Mouse (Mus musculus): Measurements from ENCODE around the gene Fam163a.

The Fam163a gene

GRCm38 (mm10) chr1:156201069-156201468, 3.8 kb downstream of the Fam163a start:
- DNase-seq (ENCODE audit: low read depth): no peak

GRCm38 (mm10) chr1:156197588-156197987, 7.2 kb downstream of the Fam163a start:
- DNase-seq (ENCODE audit: low read depth): no peak

DNA sequence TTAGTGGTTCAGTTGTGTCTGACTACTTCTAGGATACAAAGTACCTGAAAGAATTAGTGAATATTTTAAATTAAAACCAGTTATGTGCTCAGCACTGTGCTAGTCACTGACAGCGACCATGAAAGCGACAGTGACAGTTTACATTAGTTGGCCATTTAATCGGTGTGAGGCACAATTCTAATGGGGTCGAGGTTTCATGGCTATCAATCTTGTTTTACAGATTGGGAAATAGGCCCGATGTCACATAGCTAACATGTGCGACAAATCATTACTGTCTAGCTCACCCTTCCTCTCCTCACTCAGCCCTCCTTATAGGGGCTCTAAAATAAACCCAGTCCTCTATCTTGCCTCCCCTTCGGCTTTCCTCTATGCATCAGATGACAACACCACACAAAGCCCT, 11.5 kb downstream of the Fam163a start:
- DNase-seq (ENCODE audit: low read depth): no peak

GRCm38 (mm10) chr1:156192853-156193252, 12.0 kb downstream of the Fam163a start:
- no peak for DNase-seq (ENCODE audit: low read depth)

- no peak for DNase-seq (ENCODE audit: low read depth)
These were observed 18.2 kb downstream of the Fam163a start for GRCm38 (mm10) chr1:156186646-156187045.

DNA sequence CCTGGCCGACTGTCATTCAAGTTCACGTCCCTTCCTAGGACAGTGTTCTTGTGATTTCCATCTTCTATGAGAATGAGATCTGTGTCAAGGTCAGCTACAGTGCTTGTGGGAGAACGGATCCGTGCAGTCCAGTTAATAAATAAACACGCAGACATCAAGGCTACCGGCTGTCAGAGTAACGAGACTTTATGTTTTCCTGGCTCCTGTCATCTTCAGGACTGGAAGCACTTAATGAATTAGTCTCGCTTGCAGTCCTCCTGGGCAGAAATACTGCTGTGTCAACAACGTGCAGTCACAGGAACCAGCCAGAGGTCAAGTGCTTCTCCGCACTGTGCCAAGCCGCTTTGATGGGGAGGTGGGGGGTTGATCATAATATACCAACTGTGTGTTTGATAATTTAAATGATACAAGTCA, 20.7 kb downstream of the Fam163a start:
- DNase-seq (ENCODE audit: low read depth): no peak

- no peak for DNase-seq (ENCODE audit: low read depth)
These were observed 21.5 kb downstream of the Fam163a start for GRCm38 (mm10) chr1:156183176-156183958.

GRCm38 (mm10) chr1:156179875-156180274, 25.0 kb downstream of the Fam163a start:
- DNase-seq (ENCODE audit: low read depth): no peak

DNA sequence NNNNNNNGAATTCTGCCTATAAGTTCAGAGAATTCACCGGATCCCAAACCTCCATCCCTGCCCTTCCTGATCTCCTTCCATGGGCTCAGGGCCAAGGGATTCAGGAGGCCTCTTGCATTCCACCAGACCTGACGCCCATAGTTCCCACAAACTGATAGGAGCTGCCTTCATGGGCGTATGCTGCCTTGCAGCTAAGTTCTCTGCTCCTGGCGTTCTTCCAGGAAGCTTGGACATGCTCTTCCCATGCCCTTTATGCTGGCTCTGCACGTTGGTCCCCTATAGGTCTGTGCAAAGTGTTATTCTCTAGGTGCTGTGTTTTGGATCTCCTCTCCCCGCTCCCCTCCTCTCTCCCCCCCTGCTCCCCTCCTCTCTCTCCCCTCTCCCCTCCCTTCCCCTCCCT, 36.1 kb downstream of the Fam163a start:
- DNase-seq (ENCODE audit: low read depth): peak; percentile 7

GRCm38 (mm10) chr1:156116770-156117169, 88.1 kb downstream of the Fam163a start:
- DNase-seq (ENCODE audit: low read depth): no peak

DNA sequence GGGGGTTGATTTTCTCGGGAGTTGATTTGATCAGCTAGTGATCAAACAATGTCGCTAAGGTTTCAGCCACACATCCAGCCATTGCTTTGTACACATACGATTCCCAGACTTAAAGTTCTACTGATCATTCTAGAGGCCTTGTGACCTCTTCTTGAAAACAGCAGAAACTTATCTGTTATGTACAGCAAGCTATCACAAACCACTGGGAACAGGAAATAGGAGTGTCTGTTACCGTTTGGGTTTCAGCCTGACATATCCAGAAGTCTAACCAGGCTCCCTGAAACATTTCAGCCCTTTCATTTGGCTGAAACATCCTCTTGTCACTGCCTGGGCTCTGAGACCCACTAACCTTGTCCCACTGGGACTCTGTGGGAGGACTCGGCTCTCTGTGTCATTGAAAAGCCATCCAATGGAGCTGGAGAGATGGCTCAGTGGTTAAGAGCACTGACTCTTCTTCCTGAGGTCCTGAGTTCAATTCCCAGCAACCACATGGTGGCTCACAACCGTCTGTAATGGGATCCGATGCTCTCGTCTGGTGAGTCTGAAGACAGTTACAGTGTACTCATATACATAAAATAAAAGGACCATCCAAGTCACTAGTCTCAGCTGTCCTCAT, 90.8 kb downstream of the Fam163a start:
- DNase-seq (ENCODE audit: low read depth): peak; percentile 50

- DNase-seq (ENCODE audit: low read depth): no peak
These were observed 92.7 kb downstream of the Fam163a start for GRCm38 (mm10) chr1:156112142-156112541.

DNA sequence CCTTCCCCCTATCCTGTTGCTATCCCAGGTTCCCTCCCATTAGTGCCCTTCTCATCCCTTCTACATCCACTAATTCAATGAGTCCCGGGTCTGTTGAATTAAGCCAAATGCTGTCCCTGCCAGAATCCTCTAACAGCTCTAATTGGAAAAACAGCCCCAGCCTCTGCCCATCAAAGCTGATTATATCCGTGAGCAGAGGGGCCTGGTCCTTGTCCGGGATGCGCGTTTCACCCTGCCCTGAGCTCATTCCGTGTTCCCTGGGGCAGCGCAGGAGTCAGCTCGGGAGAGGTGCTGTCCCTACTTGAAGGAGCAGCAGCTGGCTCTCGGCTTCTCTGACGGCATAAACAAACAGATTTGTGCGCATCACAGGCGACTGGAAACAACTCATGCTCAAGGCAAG, 93.1 kb downstream of the Fam163a start:
- DNase-seq (ENCODE audit: low read depth): no peak

- no peak for DNase-seq (ENCODE audit: low read depth)
These were observed 93.7 kb downstream of the Fam163a start for GRCm38 (mm10) chr1:156111090-156111489.

DNA sequence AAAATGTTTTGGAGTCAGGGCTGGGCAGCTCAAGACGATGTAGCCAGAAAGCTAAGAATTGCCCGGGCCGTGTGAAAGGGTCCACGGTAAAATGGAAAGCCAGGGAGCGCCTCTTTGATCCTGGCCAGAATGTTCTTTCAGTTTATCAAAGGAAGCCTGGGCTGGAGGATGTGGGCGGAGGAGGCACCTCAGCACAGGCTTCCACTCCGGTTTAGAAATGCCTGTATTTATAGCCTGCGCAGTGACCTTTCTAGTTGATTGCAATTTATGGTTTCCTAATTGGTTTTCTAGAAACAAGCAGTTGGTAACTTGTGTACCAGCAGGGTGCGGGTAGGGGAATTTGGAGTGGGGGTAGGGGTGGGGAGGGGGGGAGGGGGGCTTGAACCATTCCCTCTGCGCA, 96.4 kb downstream of the Fam163a start:
- no peak for DNase-seq (ENCODE audit: low read depth)

DNA sequence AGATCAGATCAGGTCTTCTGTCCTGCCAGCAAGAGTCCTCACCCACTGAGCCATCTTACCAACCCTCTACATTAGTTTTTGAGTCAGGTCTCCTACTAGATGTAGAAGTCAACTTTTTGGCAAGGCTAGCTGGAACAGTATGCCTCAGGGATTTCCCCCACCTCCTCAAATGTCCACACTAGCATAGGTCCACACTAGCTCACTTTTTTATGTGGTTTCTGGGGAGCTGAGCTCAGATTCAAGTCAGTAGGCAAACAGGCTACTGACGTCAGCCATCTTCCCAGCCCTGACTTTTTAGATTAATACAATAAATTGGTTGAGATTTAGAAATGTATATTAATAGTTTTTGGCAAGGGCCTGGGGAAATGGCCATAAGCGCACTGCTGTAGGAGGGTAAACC, 97.4 kb downstream of the Fam163a start:
- no peak for DNase-seq (ENCODE audit: low read depth)

DNA sequence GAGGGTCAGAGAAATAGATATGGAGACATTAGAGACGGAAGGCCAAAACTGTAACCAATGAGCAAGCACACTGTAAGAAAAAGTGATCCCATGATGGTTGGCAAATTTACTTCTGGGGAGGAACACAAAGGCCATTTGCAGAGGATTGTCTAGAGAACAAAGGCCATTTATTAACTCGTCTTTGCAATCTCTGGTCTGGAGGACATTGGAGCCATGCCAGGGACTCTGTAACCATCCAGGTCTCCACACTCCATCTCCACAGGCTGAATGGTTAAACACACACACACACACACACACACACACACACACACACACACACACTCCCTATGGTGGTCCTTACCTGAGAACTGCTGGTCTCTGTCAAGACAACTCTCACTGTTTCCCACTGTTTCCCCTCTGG, 99.4 kb downstream of the Fam163a start:
- DNase-seq (ENCODE audit: low read depth): no peak

DNA sequence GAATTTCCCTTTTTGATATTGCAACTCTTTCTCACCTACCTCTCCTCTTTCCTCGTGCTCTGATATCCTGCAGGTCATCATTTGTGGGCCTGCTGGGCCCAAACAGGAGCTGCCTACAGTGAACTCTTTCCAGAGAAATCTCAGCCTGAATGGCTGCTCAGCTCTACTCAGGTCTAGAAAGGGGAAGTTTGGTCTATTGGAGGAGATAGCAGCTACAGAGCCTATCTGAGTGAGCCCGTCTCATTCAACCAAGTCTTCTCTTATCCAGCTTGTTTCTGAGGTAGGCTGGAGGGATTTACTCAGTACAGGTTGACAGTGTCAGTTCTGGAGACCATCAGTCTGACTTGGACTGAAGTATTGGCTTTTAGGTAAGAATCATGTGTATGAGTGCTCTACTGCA, 101.1 kb downstream of the Fam163a start:
- no peak for DNase-seq (ENCODE audit: low read depth)

- no peak for DNase-seq (ENCODE audit: low read depth)
These were observed 113.0 kb downstream of the Fam163a start for GRCm38 (mm10) chr1:156091811-156092210.

DNA sequence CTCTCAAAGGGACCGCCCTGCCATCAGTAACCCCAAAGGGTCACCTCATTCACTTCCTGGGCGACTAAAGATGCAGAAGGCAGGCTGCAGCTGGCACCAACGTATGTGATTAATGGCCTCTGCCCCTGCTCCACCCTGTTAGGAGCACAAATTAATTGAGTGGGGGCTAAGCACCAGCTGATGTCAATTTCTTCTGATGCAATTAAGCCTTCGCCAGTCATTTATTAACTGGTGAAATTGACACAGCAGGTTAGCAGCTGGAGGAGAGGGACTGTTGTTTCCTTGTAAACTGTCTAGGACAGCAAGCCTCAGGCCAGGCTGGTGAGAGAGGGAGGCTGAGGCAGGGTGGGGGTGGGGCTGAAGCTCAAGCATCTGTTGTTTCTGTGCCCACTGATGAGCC, 114.8 kb downstream of the Fam163a start:
- no peak for DNase-seq (ENCODE audit: low read depth)

GRCm38 (mm10) chr1:156089561-156089960, 115.3 kb downstream of the Fam163a start:
- no peak for DNase-seq (ENCODE audit: low read depth)

DNA sequence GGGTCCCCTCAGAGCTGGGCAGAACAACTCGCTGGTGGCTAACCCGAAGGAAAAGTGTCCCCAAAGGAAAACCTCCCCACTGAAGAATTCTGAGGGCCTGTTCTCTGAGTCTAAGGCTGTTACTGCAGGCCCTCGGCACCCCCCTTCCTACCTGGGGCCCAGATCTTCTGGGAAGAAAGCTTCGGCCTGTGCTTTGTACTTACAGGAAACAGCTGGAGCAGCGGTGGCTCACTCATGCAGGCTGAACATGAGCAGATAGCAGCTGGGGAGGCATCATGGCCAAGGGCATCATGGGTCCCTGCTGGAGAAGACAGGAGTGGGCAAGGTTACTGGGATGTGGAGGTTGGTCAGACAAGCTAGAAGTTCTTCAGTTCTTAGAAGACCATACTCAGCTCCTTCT, 117.2 kb downstream of the Fam163a start:
- peak; percentile 39 for DNase-seq (ENCODE audit: low read depth)

GRCm38 (mm10) chr1:156085770-156086169, 119.1 kb downstream of the Fam163a start:
- DNase-seq (ENCODE audit: low read depth): peak; percentile 81

GRCm38 (mm10) chr1:156084603-156085002, 120.2 kb downstream of the Fam163a start:
- no peak for DNase-seq (ENCODE audit: low read depth)
